Mouse (Mus musculus): ENCODE measurements around the gene Sftpa1. TPM values are rescaled to one million over a fixed set of nuclear protein-coding genes. Genes with fewer than 3 reads are reported as not detected.
A peak's percentile ranks its signal among the peaks of the same experiment; 100 is the strongest.

Sftpa1 gene
- not detected for total RNA-seq (2021)
- long read RNA-seq: 0 reads

DNA sequence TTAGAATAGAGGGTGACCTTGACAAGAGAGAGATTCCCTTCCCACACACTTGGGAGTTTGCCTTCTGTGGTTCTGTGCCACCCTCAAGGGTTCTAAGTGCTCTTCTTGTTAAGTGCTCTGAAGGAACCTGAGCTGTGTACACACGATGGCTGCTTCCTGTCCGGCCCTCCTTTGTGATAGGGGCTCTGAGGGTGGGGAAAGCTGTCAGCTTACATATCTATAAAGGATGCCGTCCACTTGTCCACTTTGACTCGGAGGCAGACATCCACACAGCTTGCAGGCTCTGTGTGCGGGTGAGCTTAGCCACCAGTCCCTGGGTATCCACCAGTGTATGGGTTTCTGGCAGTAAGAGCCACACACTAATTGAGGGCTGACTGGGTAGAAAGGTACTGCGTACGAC, at the start of gene Sftpa1:
Gene Sftpa1 (plus strand): TSS at position 243 of the 400 bp plus-strand sequence.
- no peak for DNase-seq (ENCODE audit: low spot score in 2 of 2)

DNA sequence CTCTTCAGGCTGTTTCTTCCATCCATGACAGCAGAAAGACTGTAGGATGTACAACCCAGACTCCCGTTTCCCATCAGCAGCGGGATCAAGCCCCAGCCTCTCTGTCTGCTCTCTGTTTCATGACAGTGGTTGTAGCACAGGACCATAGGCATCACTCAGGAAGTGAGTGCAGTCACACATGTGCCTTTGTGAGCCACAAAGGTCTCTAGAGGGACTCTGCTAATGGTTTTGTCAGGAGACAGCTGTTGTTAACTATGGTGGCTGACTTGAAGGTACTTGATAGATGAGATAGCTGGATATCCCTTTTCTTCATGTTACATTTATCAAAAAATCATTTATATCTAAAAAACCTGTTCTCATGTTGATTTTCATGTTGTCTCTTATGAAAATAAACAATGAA, 49.2 kb upstream of the Sftpa1 start:
- no peak for DNase-seq (ENCODE audit: low spot score in 2 of 2)

DNA sequence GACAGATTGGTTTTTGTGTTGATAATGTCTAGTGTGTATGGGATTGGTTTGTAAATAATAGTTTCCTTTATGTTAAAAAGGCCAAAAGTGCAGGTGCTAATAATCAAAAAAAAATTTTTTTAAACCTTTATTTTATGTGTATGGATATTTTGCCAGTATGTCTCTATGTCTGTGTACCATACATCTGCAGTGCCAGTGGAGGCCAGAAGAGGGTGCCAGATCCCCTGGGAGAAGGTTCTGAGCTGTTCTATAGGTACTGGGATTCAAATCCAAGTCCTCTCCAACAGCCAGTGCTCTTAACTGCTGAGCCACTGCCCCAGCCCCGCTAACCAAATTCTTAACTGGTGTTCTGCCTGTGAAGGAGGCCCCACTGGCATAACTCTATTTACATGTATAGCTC, 44.1 kb upstream of the Sftpa1 start:
- DNase-seq (ENCODE audit: low spot score in 2 of 2): no peak

DNA sequence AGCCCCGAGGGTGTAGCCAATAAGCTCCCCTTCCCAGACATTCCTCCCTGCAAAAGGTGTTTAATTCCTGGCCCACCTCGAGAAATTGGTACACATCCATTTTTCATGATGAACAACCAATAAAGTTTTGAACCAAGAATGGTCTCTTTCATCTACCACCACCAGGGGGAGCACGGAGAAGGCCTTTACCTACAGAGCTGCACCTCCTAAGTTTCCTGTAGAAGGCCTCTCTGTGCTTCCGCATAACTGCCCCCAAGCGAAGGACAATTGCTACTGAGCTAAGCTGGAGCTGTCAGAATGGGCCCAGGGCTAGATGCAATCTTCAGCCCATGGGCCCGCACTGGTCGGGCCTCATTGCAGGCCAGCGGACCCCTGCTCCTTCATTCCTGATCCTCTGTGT, 40.8 kb upstream of the Sftpa1 start:
- DNase-seq (ENCODE audit: low spot score in 2 of 2): no peak

DNA sequence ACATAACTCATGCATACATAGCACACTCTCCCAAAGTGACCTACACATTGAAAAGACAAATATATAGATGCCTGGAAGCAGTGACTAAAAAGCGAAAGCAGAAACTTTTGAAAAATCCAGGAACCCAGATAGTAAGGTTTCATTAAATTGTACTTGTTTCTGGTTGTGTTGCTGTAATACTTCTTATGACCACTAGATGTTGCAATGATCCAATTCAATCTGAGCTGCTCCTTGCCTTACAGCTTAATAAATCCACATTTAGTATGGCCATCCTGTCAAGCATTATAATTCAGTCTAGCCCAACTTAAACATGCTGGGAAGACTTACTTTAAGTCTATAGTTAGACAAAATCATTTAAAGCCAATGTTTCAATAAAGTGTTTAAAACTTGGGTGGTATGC, 37.5 kb upstream of the Sftpa1 start:
- no peak for DNase-seq (ENCODE audit: low spot score in 2 of 2)

DNA sequence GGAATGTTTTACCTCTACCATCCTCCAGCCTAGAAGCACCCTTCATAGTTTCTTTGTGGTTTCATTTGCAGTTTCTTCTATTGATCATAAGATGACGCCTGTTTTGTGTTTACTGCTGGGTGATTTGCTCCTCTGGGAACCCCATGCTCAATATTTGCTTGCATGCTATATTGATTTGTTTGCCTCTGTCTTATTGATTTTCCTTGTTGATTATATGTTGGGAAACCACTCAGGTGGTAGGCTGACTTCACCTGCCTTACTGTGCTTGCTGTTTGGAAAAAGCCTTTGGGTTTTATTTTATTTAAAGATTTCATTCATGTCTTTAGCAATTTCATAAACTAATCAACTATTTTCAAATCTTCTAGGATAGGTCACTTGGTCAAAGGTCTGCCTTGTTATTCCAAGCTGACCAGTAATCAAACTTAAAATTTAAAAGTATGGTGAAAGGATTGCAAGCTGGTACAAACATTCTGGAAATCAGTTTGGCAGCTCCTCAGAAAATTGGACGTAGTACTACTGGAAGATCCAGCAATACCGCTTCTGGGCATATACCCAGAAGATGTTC, 35.2 kb upstream of the Sftpa1 start:
- no peak for DNase-seq (ENCODE audit: low spot score in 2 of 2)

DNA sequence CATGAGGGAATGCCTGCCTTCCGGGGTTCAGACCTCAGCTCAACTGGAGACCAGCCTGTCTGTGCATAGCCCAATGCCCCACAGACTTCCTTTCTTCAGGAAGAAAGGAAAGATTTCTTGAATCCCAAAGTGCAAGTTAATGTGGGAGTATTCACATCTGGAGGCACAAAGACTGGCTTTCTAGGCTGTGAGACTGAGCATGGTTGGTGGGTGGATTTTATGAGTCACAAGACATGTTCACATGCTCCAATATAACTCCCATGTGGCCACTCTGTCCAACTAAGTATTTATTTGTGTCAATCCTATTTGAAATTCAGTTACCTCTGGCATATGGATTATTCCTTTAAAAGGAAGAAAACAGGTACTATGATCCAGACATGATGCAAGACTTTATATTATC, 32.9 kb upstream of the Sftpa1 start:
- no peak for DNase-seq (ENCODE audit: low spot score in 2 of 2)

DNA sequence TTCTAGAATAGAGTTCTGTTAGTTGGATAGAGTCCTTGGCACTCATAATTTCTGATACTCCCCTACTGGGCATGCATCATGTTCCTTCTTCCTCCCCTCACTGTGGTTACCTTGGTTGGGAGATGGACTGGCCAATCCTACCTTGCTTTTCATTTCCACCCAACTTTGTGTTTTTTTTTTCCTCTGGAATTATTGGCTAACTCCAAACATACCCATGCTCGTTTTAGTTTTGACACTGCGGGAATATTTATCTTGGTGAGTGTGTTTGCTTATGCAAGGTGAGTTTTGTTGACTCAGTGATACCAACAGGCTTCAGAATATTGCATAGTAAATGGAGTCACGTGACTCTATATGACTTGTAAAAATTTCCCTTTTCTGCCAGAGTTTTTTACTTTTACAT, 30.9 kb upstream of the Sftpa1 start:
- no peak for DNase-seq (ENCODE audit: low spot score in 2 of 2)

DNA sequence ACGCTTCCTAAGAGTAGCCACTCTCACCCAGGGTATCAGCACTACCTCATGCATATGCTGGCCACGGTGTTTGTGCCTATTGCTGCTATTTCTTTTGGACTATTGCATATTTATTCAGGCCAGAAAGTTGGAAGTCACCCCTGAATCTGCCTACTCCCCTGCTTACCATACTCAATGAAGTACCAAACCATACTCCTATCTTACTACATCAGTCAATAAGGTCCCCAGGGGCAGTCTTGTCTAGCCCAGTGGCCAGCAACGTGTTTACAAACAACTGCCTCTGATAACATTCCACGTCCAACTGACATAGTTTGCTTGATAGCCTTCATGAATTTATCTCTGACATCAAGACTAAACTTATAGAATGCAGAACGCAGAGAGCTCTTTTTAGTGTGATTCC, 30.3 kb upstream of the Sftpa1 start:
- no peak for DNase-seq (ENCODE audit: low spot score in 2 of 2)

DNA sequence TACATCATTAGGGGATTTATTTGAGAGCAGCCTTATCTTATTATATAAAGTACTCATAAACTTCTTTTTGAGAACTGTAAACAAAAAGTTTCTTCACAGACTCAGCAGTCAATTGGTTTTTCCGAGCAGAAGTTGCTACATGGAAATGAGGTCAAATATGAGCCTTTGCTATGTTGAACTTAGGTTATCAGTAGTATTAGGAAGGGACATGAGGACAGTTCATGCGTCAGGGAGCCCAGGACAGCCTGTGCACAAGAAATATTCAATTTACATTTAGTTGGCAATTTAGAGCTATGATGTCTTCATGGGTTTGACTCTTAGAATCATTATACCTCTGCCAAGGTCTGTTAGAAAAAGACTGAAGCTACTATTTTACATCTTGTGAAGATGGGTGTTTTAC, 29.3 kb upstream of the Sftpa1 start:
- DNase-seq (ENCODE audit: low spot score in 2 of 2): no peak

DNA sequence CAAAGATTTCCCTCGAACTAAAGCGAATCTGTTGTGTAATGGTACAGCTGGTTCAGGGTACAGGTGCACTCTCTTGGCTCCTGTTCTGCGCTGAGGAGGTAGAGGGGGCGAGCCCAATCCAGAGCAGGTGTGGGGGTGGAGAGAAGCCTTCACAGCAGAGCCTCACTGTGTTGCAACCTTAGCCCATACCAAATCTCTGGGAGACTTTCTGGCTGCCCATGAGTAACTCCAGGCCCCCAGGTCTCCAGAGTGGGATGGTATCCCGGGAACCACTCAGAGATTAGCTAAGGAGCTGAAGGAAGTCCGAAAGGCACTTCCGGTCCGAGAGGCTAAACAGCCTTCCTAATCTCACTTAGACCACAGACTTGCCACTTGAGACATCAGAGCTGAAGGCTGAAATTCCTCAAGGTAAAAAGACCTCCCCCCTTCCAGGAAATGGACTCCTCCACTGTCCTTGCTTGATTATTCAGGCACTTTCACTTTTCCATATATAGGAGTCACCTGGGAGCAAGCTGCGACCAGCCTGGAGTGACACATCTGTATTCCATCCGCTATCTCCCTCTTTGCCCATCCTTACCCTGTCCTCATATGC, 26.6 kb upstream of the Sftpa1 start, which contains the start of gene Mat1a:
Gene Mat1a (plus strand): TSS at position 183 of the 592 bp plus-strand sequence.
- DNase-seq (ENCODE audit: low spot score in 2 of 2): no peak

DNA sequence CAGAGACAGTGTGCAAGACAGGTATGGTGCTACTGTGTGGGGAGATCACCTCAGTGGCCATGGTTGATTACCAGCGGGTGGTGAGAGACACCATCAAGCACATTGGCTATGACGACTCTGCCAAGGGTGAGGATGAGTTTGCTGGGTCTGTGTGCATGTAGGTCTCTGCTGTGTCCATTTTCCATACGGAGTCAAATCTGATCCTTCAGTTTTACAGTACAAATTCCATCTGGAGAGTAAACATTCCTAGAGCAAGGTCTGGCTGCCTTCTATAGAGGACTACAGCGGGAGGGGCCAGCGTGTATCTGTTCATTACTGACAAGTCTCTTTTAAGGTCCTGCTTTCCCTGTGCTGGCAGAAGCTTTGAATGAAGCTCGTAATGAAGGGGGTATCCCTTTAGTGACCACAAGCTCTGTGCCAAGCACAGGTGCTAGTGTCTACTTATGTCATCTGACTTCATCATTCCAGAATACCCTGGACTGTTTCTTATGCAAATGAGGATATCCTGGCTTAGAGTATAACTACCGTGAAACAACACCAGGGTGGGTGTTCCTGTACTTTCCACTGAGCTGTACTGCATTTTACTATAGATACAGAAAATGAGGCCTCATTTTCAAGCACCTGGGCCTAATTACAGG, 20.4 kb upstream of the Sftpa1 start:
- no peak for DNase-seq (ENCODE audit: low spot score in 2 of 2)

DNA sequence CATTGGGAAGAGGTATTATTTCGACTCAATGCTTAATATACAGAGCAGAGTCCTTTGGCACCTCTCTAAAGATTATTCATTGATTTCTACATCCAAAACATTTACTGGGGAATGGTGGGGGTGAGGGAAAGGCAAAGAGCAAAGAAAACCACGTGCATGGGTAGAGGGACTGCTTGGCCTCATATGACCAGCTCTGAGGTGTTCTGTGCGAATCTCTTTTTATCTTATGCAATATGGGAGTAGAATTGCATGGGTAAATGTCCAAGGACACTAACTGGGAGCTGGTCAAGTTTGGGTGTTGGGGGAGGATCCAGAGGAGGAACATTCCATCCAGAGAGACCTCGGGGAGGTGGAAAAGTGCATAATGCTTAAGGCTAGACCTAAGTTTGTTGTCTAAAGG, 18.6 kb upstream of the Sftpa1 start:
- DNase-seq (ENCODE audit: low spot score in 2 of 2): no peak

DNA sequence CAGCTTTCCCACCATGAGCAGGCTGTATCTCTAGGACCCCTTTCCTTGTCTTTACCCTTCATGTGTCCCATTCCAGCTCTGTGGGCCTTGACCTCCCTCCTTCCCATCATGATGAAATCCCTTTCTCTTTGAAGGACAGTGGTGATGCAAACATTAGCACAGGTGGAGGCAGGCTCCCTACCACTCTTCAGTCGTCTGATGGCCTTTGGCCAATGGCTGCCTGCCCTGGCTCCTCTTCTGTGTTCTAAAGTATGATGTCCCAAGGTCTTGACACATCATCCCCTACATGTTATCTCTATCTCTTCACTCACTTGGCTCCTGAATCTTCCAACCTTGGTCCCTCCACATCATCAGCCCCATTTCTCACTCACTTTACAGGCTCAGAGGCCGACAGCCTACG, 15.3 kb upstream of the Sftpa1 start:
- no peak for DNase-seq (ENCODE audit: low spot score in 2 of 2)

DNA sequence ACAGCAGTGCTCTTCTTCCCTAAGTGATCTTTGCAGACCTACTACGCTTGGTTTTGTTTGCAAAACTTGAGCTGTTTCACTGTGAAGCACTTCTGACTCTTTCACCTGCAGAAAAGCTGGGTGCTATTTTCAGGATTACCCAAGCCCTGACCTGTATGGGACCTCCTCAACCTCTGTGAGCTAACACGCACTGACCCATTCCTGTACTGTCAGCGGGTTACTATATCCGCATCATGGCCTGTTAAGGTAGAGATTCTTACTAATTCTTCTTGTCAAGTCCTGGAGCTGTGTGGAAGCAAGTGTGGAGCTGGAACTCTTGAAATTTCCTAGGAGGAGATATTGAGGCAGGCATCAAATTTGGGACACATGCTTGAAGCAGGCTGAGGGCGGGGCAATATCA, 6.9 kb upstream of the Sftpa1 start:
- DNase-seq (ENCODE audit: low spot score in 2 of 2): no peak

DNA sequence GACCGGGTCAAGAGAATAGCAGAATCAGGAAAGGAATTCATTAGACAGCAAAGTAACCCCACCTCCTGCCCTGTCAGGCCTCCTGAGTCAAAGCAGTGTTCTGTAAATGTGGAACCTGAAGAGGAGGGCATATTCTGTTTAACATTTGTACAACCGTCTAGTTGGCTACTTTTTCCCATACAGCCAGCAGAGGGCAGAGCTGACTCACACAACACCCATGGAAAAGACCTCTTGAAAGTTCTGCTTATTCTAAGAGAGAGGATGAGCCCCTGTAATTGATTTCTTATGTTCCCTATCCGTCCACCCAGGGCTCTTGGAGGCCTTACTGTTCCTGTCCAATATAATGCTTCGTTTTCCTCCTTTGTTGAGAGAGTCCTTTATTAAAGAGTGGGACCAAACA, 3.6 kb upstream of the Sftpa1 start:
- DNase-seq (ENCODE audit: low spot score in 2 of 2): peak; percentile 52 to 69

DNA sequence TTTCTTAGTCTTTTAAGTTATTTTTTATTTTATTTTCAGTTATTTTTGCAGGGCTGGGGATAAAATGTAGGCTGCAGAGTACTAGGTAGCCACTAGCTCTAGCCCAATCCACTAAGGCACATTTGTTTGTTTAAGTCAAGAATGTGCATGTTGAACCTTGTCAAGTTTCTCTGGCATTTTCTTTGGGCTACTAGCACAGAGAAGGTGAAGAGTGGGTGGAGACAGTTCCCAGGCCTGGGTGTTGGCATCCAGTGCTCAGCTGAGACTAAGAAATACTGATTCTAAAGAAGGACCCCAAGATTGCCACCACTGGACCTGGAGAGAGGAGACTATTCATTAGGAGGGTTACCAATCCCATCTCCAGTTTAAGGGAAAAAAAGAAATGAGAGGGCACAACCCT, 5.4 kb downstream of the Sftpa1 start:
- DNase-seq (ENCODE audit: low spot score in 2 of 2): no peak

DNA sequence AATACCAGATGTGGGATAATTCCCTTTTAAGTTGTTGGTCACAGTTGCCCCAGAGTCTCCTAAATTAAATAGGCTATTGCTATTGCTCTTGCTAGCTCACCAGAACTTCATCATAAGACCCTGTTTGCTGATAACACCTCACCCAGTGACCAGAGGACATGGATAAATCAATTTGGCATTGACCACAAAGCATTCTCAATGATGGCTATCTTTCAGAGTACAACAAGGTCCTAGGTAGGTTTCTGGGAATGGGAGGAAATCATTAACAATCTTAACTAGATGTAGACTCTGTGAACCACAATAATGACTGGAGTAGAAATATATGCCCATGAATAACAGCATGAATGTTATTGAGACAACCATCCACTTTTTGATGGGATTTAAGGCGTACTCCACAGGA, 9.1 kb downstream of the Sftpa1 start:
- DNase-seq (ENCODE audit: low spot score in 2 of 2): no peak

DNA sequence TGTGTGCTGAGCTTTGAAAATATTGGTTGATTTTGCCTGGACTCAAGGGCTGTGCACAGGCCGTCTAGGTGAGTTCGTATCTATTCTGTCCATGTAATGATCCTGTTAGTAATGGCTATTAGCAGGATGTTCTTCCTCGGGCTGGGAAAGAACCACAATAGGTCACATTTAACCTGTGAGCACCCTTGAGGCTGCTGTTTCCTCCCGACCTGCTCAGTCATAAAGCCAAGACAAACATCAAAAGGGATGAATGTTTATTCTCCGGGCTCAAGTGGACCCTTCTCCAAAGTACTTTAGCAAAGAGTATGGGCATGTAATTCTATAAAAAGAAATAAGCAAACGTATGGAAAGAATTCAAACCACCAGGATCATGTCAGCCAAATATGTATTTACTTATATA, 14.5 kb downstream of the Sftpa1 start:
- DNase-seq (ENCODE audit: low spot score in 2 of 2): no peak

DNA sequence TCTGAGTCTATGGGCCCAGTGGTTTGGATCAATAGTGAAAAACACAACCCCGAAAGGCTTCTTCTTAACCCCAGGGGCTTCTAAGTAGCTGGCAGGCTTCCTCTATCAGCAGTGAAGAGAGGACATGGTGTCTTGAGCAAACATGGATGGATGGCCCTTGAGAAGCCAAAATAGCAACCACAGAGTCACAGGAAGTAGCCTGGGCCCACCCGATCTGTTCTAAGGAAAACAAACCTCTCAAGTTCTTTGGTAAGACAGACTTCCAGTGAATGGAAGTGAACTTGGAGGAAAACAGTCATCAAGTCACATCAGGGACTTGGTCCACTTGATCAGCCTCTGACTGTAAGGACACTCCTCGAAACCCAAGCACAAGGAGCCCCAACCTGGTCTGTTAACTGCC, 15.3 kb downstream of the Sftpa1 start:
- DNase-seq (ENCODE audit: low spot score in 2 of 2): no peak

DNA sequence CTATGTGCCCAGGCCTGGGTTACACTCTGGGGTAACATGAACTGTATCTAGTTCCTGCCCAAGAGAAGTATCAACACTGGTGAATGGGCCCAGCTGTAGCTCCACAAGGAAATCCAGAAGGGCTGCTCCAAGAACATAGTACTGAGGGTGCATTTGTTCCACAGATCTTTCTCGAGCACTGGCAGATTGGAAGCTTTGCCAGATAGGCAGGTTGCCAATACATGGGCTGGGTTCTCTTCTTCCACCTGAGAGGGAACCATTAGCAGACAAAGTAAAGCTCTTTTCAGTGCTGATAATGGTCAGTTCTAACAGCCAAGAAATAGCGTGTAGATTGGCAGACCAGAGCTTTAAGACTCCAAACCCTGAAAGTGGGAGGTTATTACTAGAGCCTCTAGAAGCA, 15.8 kb downstream of the Sftpa1 start:
- no peak for DNase-seq (ENCODE audit: low spot score in 2 of 2)

DNA sequence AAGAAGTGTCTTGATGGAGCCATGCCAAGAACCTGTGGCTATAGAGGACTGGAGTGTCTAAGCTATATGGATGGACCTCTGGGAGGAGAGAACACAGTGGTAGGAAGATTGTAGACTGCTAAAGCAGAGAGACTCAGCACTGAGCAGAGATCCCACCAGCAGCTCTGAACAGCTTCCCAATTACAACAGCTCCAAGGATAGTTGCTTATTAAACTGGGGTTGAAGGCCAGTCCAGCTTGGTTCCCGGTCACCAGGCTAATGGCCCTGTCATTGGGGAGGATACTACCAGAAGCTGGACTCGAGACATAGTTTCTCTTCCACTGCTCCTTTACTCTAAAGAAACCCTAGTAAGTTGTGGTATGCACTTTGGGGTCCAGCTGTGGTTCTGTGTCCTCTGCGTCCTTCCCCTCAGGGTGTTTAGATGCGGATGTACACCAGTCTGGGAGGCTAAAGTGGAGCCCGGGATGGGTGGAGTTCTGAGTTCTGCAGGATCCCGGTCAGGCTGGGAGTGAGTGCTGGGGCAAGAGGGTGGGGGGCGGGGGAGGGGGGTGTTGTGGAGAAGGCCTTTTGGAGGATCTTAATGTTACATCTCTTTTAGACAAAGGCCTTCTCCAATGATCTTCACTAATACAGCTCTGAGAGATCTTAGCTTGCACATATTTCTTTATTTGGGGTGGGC, 19.8 kb downstream of the Sftpa1 start, which contains the start of gene Mbl1:
Gene Mbl1 (plus strand): TSS at position 239 of the 679 bp plus-strand sequence.
- DNase-seq (ENCODE audit: low spot score in 2 of 2): no peak

Measured in layer of hippocampus, postnatal 10 days (tissue).